Mouse (Mus musculus): ENCODE data around the gene Trip12.

The Trip12 gene

DNA sequence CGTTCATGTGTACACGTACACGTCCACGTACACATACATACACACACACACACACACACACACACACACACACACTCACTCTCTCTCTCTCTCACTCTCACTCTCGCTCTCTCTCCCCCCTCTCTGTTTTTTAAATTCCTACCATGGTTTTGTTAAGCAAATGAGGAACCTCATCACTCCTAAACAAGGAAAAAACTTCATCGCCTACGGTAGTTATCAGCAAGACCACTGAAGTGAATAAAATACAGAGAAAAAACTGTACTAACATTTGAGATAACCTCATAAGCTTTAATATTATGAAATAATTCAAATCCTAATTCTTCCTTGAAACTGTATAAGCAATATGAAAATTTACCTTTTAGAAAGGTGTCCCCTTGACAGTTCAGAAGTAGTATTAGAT lies 45.0 kb downstream of the Trip12 start:
- no peak for DNase-seq (ENCODE audit: low read depth, low spot score)

DNA sequence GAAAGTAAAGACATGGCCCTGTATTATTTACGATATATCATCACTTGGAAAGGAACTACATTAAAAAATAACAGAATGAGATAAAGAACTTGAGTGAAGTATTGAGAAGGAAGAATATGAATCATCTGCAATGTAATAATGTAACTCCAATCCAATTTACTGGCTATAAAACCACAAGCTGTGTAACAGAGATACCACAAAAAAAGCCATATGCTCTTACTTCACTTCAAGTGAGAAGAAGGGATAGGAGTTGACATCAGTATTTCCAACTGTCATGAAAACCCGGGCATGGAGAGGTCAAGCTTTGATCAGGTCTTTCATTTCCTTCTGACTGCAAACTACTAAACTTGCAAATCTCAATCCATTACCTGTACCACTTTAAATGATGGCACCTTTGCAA lies 48.9 kb downstream of the Trip12 start:
- DNase-seq (ENCODE audit: low read depth, low spot score): peak; percentile 3

DNA sequence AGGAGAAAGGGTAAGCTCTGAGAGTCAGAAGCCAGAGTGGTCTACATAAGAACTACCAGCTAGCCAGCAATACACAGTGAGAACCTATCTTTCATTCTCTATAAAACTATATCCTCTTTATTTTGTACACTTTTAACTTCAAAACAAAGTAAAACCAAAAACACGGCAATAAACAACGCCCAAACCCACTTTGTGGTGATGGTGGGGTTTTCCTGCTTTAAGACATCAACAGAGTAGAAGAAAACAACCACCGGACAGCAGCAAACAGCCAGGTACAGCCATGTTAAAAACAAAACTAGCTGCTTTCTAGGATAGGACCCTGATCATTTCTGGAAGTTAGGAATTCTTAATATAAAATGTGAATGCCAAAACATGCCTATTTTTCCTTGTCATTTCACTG lies 59.7 kb downstream of the Trip12 start:
- no peak for DNase-seq (ENCODE audit: low read depth, low spot score)

DNA sequence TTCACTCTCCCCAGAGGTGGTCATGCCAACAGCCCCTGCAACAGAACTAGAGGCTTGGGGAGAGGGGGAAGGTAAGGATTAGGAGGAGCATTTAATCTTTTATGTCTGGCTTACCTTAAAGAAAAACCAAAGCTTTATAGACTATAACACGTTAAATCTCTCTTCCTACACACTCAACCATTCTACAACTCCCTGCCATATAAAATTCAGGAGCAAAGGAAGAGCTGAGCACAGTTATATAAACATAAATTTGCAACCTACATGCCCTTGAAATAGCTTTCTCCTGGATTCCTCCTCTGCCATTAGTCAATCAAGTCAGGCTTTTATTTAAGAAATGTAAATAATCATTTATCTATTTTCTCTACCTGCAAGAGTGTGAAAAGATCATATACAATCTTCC lies 62.9 kb downstream of the Trip12 start:
- DNase-seq (ENCODE audit: low read depth, low spot score): no peak

DNA sequence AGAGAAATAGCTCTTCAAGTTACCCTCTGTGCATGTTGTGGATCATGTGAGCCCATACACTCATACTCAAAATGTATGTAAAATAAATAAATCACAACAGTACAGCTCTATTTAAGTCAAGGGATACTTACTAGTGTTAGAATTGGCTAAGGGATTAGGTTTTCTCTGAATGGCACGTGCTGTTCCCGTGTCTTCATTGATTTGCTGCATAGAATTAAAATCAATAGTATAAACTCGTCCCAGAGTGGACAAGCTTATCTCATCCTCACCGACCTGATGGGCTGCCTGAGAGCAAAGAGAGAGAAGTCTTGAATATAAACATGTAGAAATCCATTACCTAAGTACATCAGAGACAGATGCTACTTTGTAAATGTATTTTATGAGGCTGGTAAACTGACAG lies 81.5 kb downstream of the Trip12 start:
- no peak for DNase-seq (ENCODE audit: low read depth, low spot score)

DNA sequence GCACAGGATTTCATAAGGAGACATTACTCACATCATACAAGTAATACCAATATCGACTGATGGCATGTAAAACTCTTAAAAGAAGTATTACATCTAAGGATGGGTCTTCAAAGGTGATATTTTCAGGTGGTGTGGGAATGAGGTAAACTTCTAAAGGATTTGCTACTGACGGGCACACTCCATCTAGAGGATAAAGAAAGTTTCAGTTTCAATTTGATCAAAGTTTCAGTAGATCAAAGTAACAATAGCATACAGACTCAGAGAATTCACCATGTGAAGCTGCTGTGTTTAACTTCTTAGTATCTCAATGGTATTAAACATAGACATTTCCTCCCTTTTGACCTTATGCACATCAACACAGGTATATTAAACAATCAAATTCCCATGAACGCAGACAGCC lies 98.2 kb downstream of the Trip12 start:
- DNase-seq (ENCODE audit: low read depth, low spot score): no peak

DNA sequence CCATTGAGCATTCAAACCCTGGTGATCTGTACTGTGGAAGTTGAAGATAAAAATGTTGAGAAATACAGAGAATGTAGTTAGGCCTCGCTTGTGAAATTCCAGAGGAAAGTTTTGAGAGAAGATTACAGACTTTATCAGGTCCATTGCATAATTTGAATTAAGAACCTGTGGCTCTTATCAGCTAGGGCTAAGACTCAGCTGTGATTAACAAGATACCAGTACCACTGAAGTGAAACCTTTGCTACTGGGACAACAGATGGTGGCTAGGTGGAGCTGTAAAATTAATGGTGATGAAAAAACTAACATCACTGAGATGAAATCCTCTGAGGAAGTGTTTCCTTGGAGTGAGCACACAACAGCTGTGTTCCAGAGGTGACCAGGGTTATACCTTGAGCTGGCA lies 100.2 kb downstream of the Trip12 start:
- DNase-seq (ENCODE audit: low read depth, low spot score): no peak

DNA sequence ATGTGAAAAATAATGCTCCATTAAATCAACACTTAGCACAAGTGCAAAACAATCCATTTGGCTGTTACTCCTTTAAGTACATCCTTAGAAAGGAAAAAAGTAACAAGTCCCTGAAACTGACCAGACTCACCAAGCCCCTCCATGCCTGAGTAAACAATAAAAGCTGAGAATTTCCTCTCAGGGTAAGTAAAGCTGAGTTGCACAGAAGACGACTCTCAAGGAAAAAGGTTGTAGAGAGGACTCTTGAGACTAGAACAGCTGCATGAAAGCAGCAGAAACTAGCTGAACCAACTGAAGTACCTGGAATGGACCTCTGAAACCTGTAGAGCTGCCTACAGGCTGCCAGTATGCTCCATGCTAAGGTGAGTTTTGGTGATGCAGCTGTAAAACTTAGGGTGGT lies 103.2 kb downstream of the Trip12 start:
- no peak for DNase-seq (ENCODE audit: low read depth, low spot score)

DNA sequence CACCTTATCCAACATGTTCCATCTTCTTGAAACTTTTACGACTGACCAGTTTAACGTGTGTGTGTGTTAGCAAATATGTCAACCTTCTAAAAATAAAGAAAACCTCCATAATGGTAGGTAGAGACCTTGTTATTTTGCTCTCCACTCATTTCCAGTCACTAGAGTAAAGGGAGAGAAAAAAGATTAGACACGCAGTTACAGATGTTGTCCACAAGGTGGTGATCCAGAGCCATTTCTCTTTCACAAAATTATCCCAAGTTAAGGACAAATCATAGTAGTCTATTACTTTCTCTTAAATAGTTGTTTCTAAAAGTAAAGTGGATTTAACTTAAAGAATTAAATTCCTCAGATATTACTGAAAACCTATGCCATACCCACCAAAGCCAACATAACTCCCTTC lies 106.5 kb downstream of the Trip12 start:
- DNase-seq (ENCODE audit: low read depth, low spot score): peak; percentile 68

DNA sequence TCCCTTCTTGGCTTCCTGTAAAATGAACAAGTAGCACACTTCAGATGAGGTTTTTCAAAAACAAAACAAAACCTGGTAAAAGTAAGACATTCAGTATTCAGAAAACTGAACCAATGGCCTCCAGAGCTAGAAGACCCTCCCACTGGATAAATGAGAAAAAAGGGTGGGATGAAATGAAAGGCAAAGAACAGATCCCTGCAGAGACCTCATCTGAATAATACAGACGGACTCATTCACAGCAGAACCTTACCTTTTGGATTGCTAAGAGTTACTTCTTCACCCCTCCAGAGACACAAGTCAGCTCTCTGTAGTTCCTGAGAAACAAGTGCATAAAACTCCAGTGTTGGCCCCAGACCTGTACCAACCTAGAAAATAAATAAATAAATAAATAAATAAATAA lies 108.6 kb downstream of the Trip12 start:
- DNase-seq (ENCODE audit: low read depth, low spot score): no peak

DNA sequence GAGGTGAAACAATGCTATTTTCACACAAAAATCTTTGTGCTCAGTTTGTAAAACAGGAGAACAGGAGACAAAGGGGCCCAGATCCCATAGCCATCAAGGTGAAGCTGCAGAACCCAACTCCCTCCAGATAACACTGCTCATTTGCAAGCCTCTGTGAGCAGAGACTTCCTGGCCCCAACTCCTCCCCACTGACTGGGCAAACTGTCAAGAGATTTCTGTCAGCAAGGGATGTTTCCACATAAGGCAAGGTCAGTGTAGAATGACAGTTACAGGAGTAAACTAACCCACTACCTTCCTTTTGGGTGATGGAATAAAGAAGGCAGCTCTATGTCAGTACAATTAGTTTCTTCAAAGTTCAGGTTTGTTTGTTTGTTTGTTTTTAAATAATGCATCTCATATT lies 117.5 kb downstream of the Trip12 start:
- DNase-seq (ENCODE audit: low read depth, low spot score): peak; percentile 39

DNA sequence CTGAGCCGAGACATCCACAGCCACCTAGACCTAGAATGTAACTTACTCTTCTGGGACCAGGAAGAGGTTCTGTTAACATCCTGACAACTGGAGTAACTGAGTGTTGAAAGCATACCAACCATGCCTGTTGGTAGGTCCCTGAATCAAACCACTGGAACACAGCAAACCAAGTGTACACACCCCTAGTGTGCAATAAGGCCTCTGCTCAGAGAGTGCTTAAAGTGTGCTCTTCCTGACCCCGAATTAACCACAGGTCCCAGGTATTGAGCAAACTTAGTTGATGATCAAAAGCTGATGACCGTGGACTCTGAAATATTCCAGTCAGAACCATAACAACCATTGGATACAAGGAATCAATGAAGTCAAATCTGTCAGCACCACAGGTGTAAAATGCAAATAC lies 117.9 kb downstream of the Trip12 start:
- DNase-seq (ENCODE audit: low read depth, low spot score): no peak

DNA sequence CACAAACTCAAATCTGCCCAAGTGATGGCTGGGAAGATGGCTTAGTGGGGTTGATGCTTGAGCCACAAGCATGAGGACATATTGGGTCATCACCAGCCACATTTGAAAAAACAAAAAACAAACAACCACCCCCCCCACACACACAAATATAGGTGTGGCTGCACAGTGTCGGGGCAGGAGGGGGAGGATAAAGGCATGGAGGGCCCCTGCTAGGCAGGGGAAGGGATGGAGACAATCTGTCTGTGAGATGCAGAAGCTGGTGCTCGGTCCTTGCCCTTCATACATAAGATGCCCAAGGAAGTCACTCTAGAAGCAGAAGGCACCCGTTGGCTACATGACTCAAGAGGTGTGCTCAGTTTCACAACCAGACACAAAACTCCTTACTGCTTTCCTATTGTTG lies 118.4 kb downstream of the Trip12 start:
- DNase-seq (ENCODE audit: low read depth, low spot score): no peak

DNA sequence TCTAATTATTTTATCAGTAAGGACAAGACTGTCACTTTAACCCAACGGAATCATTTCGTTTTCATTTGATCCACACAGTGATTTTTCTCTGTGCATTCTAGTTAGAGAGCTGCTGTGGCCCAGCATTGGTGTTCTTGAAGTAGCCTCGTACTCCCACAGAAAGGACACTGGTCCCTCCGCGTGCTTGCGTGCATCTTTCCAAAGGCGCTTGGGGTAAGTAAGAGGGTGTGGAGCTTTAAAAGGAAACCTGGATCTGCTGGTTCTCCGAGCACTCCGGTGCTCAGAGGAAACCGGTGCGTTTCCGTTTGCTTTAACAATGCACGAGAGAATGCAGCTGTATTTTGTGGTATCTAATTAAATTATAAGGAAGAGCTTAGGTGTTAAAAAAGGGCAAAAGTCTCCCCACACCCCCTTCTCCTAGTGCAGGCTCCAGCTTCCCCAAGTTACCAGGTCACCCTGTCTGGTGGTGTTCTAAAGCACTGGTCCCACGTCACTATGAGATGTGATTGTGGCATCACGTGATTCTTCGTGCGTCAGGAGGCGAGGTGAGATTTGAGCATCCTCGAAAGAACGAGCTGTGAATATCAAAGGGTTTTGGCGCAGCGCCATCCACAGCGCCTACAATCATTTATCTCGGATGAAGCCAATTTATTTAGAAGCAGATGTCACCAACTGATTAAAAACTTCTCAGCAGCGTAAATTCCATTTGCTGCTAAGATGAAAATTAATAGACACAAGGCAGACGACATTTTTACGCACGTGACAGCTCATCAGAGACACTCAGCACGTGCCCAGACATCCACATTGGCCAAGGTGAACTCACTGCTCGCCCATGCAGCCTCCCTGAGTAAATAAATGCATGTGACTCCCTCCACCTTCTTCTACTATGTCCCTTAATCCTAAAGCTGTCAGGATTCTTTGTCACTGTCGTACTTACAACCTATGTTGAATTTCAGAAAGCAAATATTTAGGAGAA lies 130.2 kb downstream of the Trip12 start:
- DNase-seq (ENCODE audit: low read depth, low spot score): no peak

DNA sequence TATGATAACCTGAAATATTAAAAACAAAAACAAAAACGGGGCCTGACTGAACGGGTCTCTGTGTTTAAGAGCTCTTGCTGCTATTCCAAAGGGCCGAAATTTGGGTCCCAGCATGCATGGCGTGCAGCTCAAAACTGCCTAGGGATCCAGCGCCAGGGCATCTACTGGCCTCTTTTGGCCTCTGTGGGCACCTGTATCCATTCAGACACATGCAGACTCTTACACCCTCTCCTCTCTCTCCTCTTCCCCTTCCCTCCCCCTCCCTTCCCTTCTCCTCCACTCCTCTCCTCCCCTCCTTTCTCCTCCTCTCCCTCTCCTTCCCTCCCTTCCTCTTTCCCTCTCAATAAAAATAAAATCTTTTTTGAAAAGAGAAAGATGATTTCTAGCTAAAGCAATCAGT lies 130.9 kb downstream of the Trip12 start:
- DNase-seq (ENCODE audit: low read depth, low spot score): no peak

DNA sequence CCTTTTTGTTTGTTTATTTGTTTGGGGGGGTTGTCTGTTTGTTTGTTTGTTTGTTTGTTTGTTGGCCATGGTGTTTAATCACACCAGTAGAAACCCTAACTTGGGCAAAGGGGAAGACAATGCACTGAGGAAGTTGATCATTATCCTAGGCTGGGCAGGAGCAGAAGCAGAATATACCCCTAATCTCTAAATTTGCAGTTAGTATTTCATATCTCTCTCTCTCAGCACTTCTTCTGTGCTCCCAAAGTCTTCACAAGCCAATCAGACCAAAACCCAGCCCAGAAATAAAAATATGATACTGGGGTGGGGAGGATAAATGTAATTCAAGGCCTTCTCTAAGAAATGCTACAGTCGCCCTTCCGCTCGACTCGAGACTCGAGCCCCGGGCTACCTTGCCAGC lies 140.1 kb downstream of the Trip12 start:
- no peak for DNase-seq (ENCODE audit: low read depth, low spot score)

DNA sequence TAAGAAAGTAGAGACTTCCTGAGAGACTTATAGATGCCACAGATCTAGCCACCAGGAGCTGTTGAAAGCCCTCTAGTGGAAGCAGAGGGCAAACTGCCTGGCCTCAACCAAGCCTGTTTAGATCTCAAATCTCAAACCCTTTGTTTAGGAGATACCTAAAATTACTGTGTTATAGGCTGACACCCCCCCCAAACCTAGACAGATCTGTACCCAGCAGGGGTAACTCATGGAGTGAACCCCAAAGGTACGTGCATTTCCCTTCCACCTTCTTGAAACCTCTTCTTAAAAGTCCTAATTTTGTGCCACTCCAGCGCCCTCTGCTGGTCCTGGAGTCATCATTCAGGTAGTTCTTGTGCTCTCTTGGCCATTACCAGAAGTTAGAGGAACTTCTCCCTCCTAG lies 143.2 kb downstream of the Trip12 start:
- peak; percentile 61 for DNase-seq (ENCODE audit: low read depth, low spot score)

DNA sequence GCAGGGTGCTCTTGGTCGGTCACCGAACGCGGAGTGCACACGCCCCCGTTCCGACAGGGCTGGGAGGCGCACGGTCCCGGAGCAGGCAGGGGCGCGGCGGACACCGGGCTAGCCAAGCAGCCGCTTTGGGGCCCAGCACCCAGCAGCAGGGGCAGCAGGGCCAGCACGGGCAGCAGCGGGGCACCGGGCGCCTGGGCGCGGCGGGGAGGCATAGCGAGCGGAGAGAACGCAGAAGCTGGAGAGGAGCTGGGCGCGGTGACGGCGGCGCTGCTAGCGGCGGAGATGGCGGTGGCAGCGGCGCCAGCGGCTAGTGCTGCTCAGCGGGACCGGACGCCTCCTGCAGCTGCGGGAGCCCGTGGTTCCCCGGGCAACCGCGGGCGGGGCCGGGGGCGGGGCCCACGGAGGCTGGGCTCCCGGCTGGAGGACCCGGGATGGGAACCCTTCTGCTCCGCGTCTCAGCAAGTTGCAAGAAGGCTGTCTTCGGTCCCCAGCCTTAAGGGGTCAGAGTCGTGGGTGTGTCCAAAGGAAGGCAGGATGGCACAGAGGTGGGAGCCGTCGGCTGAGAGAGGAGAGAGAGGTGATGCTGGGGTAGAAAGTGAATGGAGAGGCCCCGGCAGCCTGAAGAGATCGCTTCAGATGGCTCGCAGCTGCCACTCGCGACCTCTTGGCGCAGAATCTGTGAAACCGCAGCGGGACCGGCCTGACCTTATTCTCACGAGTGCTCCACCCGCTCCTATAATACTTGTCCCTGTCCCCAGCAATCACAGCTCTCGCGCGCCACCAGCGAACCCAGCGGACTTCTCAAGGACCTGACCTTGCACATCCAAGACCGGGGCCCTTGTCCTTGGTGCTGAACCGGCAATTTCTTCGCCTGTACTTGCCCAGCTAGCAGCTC lies 144.6 kb downstream of the Trip12 start, which contains the start of gene Dner:
Dner (minus strand) TSS at position 705 of the 895 bp plus-strand sequence.
- peak; percentile 30 for DNase-seq (ENCODE audit: low read depth, low spot score)

DNA sequence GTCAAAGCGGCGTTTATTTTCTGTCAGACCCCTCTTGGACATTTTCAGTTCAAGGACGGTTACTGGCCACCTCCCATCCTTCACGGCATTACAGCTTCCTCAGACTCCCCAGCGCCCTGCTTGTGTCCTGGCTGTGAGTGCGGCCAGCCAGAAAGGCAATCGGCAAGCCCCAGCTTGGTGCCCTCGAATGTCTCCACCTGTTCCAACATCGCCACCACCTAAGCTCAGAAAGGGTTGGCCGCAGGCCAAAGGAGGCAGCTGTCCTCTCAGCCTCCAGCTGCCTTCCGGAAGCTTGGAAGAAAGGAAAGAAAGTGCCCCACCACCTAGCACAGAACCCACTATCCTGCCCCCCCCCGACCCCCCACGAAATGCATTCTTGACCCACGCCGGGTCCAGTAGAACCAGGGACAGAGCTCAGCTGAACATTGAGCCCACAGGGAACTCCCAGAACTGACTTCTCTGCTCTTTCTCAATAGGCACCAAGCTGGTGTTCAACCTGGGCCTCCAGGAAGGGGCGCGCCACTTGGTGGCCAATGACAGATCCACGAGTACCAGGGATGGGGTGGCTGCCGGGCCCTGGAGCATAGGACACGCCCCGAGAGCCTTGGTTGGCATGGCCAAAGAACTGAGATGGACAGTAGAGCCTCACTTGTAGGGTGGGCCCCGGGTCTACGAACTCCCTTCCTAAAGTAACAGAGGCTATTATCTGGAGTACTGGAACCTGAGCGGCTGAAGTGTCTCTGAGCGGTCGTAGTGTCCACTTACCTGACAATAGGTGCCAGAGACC lies 145.4 kb downstream of the Trip12 start:
- no peak for DNase-seq (ENCODE audit: low read depth, low spot score)

DNA sequence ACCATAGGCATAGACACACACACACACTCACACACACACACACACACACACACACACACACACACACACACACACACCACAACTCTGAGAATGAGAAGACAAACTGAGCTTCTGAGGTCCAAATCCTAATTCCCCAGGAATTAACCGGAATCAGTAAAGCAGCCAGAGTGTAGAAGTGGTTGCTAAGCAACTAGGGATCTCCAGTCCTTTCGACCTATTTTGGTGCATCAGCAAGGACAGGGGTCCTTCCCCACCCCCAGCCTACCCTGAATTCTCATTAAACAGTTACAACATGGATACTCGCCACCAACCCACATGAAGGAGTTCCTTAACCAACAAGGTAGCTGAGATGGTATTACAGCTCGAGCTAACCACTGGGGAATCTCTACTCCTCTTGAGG lies 162.4 kb downstream of the Trip12 start:
- no peak for DNase-seq (ENCODE audit: low read depth, low spot score)

Measured in 3T3-L1 (cell line).